Mouse (Mus musculus): ENCODE data around the gene Nfkb2. TPM values are rescaled to one million over a fixed set of nuclear protein-coding genes. Genes with fewer than 3 reads are reported as not detected.

Nfkb2 gene
- 10 to 100 TPM; 20.8 to 24.2 TPM for total RNA-seq (2021)
- long read RNA-seq, experiment 1, transcript Nfkb2-201 (23 exons, 2,979 nt): minor isoform, 8 of 30 reads
- long read RNA-seq, experiment 1, transcript Nfkb2-202 (22 exons, 3,141 nt): major isoform, 9 of 30 reads
- long read RNA-seq, experiment 1, partial matches to known transcripts: 10 of 30 reads
- long read RNA-seq, experiment 1, other reads (novel, unspliced or antisense): 3 of 30 reads
- long read RNA-seq, experiment 2, transcript Nfkb2-201 (23 exons, 2,979 nt): minor isoform, 6 of 22 reads
- long read RNA-seq, experiment 2, transcript Nfkb2-202 (22 exons, 3,141 nt): major isoform, 10 of 22 reads
- long read RNA-seq, experiment 2, partial matches to known transcripts: 2 of 22 reads
- long read RNA-seq, experiment 2, other reads (novel, unspliced or antisense): 4 of 22 reads

DNA sequence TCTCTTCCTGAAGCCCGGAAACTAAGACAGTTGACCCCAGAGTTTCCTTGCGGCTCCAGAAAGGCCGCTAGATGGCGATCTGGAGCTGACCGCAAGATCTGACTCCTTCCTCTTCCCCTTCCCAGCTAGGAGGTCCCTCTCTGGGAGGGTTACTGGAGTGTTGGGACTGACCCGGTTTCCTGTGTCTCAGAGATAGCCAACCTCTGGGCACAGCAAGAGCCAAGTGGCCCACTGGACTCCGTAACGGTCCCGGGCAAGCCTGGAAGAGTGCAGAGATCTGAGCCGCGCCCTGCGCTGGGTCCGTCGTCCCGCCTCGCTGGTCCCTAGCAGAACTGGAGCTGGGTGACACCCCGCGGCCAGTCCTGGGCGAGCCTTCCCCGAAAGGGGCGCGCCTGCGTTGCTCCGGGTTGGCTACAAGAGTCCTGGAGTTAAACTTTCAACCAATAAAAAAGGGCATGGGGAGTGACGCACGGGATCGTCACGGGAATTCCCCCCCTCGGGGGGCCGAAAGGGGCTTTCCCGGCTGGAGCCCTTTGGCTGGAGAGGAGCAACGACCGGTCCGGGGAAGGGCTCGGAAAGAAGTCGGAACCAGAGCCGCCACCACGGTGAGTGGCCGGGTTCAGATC lies at the start of gene Nfkb2:
Gene Nfkb2 (plus strand): TSS at position 105 of the 626 bp plus-strand sequence.
- peak; percentile 96 for DNase-seq

DNA sequence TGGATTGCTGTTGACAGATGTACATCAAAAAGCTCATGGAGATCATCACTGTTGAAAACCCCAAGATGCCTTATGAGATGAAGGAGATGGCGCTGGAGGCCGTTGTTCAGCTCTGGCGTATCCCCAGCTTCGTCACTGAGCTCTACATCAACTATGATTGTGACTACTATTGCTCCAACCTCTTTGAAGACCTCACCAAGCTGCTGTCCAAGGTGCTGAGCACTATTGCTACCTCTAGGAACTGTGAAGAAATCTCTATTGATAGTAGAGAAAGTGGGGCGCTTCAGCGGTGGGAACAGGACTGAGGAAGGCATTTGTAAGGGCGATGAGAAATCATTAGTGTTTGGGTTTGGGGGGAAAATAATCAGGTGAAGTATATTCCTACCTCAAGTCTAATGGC lies 39.4 kb upstream of the Nfkb2 start:
- DNase-seq: no peak

- no peak for DNase-seq
Observed at GRCm38 (mm10) chr19:46275307-46275706, 28.8 kb upstream of the Nfkb2 start.

- no peak for DNase-seq
Observed at GRCm38 (mm10) chr19:46282081-46282849, 21.9 kb upstream of the Nfkb2 start.

DNA sequence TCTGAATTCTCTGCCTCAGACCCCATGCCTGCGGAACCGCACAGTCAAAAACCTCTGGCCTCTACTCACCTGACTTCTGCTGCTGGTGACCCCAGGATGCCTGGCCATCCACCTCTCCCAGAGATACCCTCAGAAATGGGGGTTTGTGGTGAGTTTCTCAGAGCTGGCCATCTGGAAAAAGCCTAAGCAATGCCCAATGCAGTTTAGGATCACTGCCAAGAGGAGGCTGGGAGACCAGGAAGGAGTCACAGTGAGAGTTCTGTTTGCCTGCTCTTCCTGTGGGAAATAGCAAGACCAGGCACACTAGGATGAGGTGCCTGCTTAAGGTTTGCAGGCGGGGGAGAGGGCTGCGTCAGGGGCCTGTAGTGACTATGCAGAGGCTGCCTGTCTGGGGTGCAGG lies 19.4 kb upstream of the Nfkb2 start:
- DNase-seq: no peak

DNA sequence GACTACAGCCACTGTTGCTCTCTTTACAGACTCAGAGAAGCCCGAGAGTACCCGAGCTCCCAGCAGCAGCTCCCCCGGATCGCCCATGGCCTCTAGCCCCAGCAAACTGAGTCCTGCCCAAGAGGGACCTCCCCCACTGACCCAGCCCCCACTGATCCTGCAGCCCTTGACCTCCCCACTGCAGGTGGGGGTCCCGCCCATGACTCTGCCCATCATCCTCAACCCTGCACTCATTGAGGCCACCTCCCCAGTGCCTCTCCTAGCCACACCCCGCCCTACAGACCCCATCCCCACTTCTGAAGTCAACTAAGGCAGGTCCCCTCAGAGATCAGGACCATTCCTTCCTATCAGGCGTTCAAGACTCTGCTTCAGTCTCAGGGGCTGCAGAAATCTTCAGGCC lies 18.5 kb upstream of the Nfkb2 start:
- DNase-seq: no peak

- DNase-seq: no peak
Observed at GRCm38 (mm10) chr19:46286047-46286446, 18.1 kb upstream of the Nfkb2 start.

GRCm38 (mm10) chr19:46286926-46287325 lies 17.2 kb upstream of the Nfkb2 start:
- DNase-seq: no peak

GRCm38 (mm10) chr19:46287566-46287965 lies 16.6 kb upstream of the Nfkb2 start:
- no peak for DNase-seq

- DNase-seq: no peak
Observed at GRCm38 (mm10) chr19:46290535-46291105, 13.5 kb upstream of the Nfkb2 start.

- no peak for DNase-seq
Observed at GRCm38 (mm10) chr19:46296938-46297337, 7.2 kb upstream of the Nfkb2 start.

GRCm38 (mm10) chr19:46300294-46301045 lies 3.6 kb upstream of the Nfkb2 start:
- DNase-seq: no peak

DNA sequence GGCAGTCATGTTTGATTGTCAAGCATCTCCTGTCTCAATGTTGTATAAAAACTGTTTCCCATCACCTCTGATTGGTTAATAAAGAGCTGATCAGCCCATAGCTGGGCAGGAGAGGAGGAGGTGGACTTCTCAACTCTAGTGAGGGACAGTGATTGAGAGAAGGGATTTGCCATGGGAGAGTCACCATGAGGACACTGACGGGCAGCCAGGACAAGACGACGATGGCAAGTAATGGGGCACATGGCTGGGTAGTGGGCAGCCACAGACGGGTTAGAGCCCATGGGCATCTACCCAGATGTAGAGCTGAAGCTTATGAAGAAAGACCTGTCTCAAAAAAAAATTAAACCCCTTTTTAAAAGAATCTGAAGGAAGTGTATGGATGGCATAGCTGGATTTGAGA lies 1.6 kb upstream of the Nfkb2 start:
- DNase-seq: no peak

DNA sequence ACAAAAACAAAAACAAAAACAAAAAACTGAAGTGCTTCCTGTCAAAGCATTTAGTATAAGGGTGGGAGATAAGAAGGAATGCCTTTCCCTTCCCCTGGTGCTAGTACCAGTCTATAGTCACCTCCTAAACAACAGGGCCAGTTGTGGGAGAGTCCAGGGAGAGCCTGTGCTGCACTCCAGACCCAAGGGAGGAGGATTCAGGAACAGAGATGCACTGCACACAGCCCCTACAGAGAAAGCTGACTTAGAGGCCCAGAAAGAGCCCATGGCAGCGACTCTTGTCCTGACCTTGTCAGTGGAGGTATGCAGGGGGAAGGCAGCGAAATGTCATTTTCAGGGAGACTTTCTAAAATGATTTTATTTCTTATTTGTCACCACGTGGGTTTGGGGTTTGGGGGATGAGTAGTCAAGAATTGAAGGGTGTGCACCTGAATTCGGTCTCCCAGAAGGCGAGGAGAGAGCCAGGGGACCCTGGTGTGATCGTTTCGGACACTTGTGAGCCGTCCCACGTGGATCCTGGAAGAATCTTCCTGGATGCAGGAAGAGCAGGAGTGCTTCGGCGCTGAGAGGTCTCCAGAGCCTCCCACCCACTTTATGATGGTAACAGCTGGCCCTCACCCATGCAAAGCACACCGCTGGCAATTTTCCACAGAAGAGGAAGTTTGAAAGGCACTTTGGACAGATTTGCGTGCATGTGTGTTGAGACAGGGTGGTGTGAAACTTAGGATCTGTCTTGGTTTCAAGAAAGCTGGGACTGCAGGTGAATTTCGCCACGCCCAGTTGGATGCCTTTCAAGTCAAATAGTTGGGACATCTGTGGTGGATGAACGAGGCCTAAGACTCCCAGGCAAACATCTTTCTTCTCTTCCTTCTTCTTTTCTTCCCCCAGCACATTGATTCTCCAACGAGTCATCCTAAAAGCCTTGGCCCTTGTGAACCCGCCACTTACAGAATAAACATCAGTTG lies 587 bp upstream of the Nfkb2 start:
- no peak for DNase-seq

DNA sequence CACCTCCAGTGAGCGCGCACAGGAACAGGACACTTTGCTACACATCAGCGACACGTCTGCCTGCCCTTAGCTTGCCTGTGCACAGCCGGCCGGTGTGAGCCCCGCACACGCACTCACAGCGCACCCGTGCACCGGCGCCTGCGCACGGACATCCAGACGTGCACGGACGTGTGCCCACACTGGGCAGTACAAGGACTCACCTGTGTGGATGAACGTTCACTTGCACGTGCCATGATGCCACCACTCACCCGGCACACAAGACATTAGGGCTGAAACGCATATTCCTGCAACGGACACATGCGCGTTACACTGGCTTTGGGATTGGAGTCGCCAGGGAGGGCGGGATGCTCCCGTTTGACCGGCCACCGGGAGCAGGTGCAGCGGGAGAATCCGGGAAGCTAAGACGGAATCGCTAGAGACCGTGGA lies 801 bp downstream of the Nfkb2 start:
- DNase-seq: no peak

- DNase-seq: peak; percentile 96
Observed at GRCm38 (mm10) chr19:46305432-46306267, 1.5 kb downstream of the Nfkb2 start.

- DNase-seq: no peak
Observed at GRCm38 (mm10) chr19:46306268-46306610, 2.1 kb downstream of the Nfkb2 start.

- DNase-seq: no peak
Observed at GRCm38 (mm10) chr19:46306751-46307289, 2.7 kb downstream of the Nfkb2 start.

- no peak for DNase-seq
Observed at GRCm38 (mm10) chr19:46307781-46308180, 3.7 kb downstream of the Nfkb2 start.

- no peak for DNase-seq
Observed at GRCm38 (mm10) chr19:46308303-46308702, 4.2 kb downstream of the Nfkb2 start.

All from adrenal gland, postnatal 10 days (tissue).